Mouse (Mus musculus) CH12.LX (cell line): ENCODE measurements around the gene Foxf2. TPM values are rescaled to one million over a fixed set of nuclear protein-coding genes. Genes with fewer than 3 reads are reported as not detected.

Experiments used
- DNase-seq: peaks from one replicate; pipeline ENCODE4 v3.0.0-alpha.2; 2013; ENCODE audit errors: extremely low read depth
- H3K27ac ChIP-seq: 2 replicates; pipeline ENCODE4 v1.5.1; 2012; ENCODE audit warnings: low read depth, mild to moderate bottlenecking, control low read depth, moderate library complexity; ENCODE audit not compliant: insufficient read depth
- H3K27me3 ChIP-seq: replicated peaks from 2 replicates; pipeline ENCODE3; 2012; ENCODE audit warnings: inconsistent platforms
- H3K36me3 ChIP-seq, 2 experiments: replicated peaks in 1 of 2; 2 replicates each; pipeline versions ENCODE3 to v1.6.1; 2012; ENCODE audit warnings: inconsistent platforms in 1 of 2, low read length in 1 of 2, mild to moderate bottlenecking in 1 of 2, mixed read lengths in 1 of 2, moderate library complexity in 1 of 2; ENCODE audit not compliant: control insufficient read depth in 1 of 2, insufficient read depth in 1 of 2
- H3K4me1 ChIP-seq, 2 experiments: 2 replicates each; pipeline ENCODE4 v1.6.1; 2012; ENCODE audit warnings: inconsistent platforms in 1 of 2, moderate library complexity in 1 of 2; ENCODE audit not compliant: insufficient read depth in 2 of 2, control insufficient read depth in 1 of 2
- H3K4me2 ChIP-seq: 2 replicates; pipeline ENCODE4 v1.6.1; 2012; ENCODE audit warnings: low read depth, mild to moderate bottlenecking, control low read depth; ENCODE audit not compliant: poor library complexity, insufficient read depth, severe bottlenecking
- H3K4me3 ChIP-seq, 3 experiments: fragments of 150-350 bp in 1 of 3; sonication (generic) in 1 of 3; replicated peaks in 1 of 3; 2 replicates each; pipeline versions ENCODE3 to v1.5.1; 2011 to 2012; ENCODE audit warnings: low read depth in 2 of 3, low read length in 2 of 3, mild to moderate bottlenecking in 2 of 3, moderate library complexity in 2 of 3, control low read depth in 1 of 3, improper control_type of control experiment in 1 of 3, inconsistent platforms in 1 of 3, mixed read lengths in 1 of 3; ENCODE audit not compliant: poor library complexity in 1 of 3
- H3K79me2 ChIP-seq: replicated peaks from 2 replicates; pipeline ENCODE4 v1.6.1; 2012; ENCODE audit warnings: mild to moderate bottlenecking, moderate library complexity; ENCODE audit not compliant: control insufficient read depth, poor library complexity, insufficient read depth, severe bottlenecking; ENCODE audit errors: extremely low read depth
- H3K9ac ChIP-seq: 2 replicates; pipeline ENCODE4 v1.6.1; 2012; ENCODE audit warnings: low read depth, mild to moderate bottlenecking, control low read depth, moderate library complexity; ENCODE audit not compliant: insufficient read depth
- H3K9me3 ChIP-seq: replicated peaks from 2 replicates; pipeline ENCODE3; 2012; ENCODE audit warnings: low read length, inconsistent platforms, mixed read lengths
- BHLHE40 ChIP-seq: IDR thresholded peaks from 2 replicates; pipeline ENCODE4 v1.6.1; 2011; ENCODE audit warnings: mild to moderate bottlenecking, low read depth, low read length, improper control_type of control experiment
- CHD1 ChIP-seq: IDR thresholded peaks from 2 replicates; pipeline ENCODE4 v1.6.1; 2012; ENCODE audit warnings: low read depth, low read length, improper control_type of control experiment, inconsistent platforms
- E2F4 ChIP-seq: IDR thresholded peaks from 2 replicates; pipeline ENCODE4 v1.6.1; 2011; ENCODE audit warnings: low read depth, low read length, improper control_type of control experiment; ENCODE audit not compliant: insufficient replicate concordance
- EP300 ChIP-seq: IDR thresholded peaks from 2 replicates; pipeline ENCODE4 v1.6.1; 2011; ENCODE audit warnings: low read length, improper control_type of control experiment
- ETS1 ChIP-seq: conservative IDR thresholded peaks from 2 replicates; pipeline ENCODE4 v1.6.1; 2012; ENCODE audit warnings: low read depth, mild to moderate bottlenecking, inconsistent platforms, low read length, improper control_type of control experiment, moderate library complexity
- GABPA ChIP-seq: IDR thresholded peaks from 2 replicates; pipeline ENCODE4 v1.6.1; 2012; ENCODE audit warnings: low read depth, low read length, improper control_type of control experiment, inconsistent platforms; ENCODE audit not compliant: insufficient replicate concordance
- HCFC1 ChIP-seq: IDR thresholded peaks from 2 replicates; pipeline ENCODE4 v1.6.1; 2012; ENCODE audit warnings: low read depth, mild to moderate bottlenecking, inconsistent platforms, low read length, improper control_type of control experiment
- JUN ChIP-seq: IDR thresholded peaks from 2 replicates; pipeline ENCODE4 v1.6.1; 2011; ENCODE audit warnings: low read depth, mild to moderate bottlenecking, low read length, improper control_type of control experiment, moderate library complexity; ENCODE audit not compliant: insufficient read depth
- JUND ChIP-seq: conservative IDR thresholded peaks from 2 replicates; pipeline ENCODE4 v1.6.1; 2011; ENCODE audit warnings: low read depth, low read length, improper control_type of control experiment
- MAFK ChIP-seq: IDR thresholded peaks from 2 replicates; pipeline ENCODE4 v1.6.1; 2011; ENCODE audit warnings: low read length, improper control_type of control experiment; ENCODE audit not compliant: insufficient replicate concordance
- MAZ ChIP-seq: IDR thresholded peaks from 2 replicates; pipeline ENCODE4 v1.6.1; 2012; ENCODE audit warnings: low read depth, mild to moderate bottlenecking, inconsistent platforms, low read length, improper control_type of control experiment, moderate library complexity
- MXI1 ChIP-seq: IDR thresholded peaks from 2 replicates; pipeline ENCODE4 v1.6.1; 2011; ENCODE audit warnings: mild to moderate bottlenecking, low read depth, low read length, improper control_type of control experiment
- NELFE ChIP-seq: IDR thresholded peaks from 2 replicates; pipeline ENCODE4 v1.6.1; 2011; ENCODE audit warnings: low read depth, low read length, improper control_type of control experiment
- NRF1 ChIP-seq: IDR thresholded peaks from 2 replicates; pipeline ENCODE4 v1.6.1; 2014; ENCODE audit warnings: low read depth, mild to moderate bottlenecking, inconsistent platforms, low read length, improper control_type of control experiment, moderate library complexity
- POLR2AphosphoS2 ChIP-seq: IDR thresholded peaks from 2 replicates; pipeline ENCODE4 v1.6.1; 2011; ENCODE audit warnings: low read depth, low read length, improper control_type of control experiment
- SMC3 ChIP-seq: IDR thresholded peaks from 2 replicates; pipeline ENCODE4 v1.6.1; 2011; ENCODE audit warnings: low read depth, low read length, improper control_type of control experiment
- TCF12 ChIP-seq: IDR thresholded peaks from 2 replicates; pipeline ENCODE4 v1.6.1; 2014; ENCODE audit warnings: low read depth, mild to moderate bottlenecking, inconsistent platforms, low read length, improper control_type of control experiment
- UBTF ChIP-seq: IDR thresholded peaks from 2 replicates; pipeline ENCODE4 v1.6.1; 2012; ENCODE audit warnings: low read depth, mild to moderate bottlenecking, inconsistent platforms, low read length, improper control_type of control experiment, moderate library complexity
- ZC3H11A ChIP-seq: IDR thresholded peaks from 2 replicates; pipeline ENCODE4 v1.6.1; 2012; ENCODE audit warnings: low read depth, mild to moderate bottlenecking, inconsistent platforms, low read length, improper control_type of control experiment
- ZKSCAN1 ChIP-seq: IDR thresholded peaks from 2 replicates; pipeline ENCODE4 v1.6.1; 2012; ENCODE audit warnings: low read depth, inconsistent platforms, low read length, improper control_type of control experiment, borderline replicate concordance
- ZMIZ1 ChIP-seq: IDR thresholded peaks from 2 replicates; pipeline ENCODE4 v1.6.1; 2012; ENCODE audit warnings: low read depth, mild to moderate bottlenecking, inconsistent platforms, low read length, improper control_type of control experiment
- dilution Hi-C: fragments of 300-500 bp; cut with MboI; formaldehyde crosslinking; loops from 2 replicates; pipeline ENCODE4 v1.14.3; 2020; ENCODE audit warnings: low sequenced_read_pairs; ENCODE audit not compliant: extremely low pct_unique_long_range_greater_than_20kb, extremely low pct_ligation_motif_present
- in situ Hi-C: fragments of 300-500 bp; cut with MboI; formaldehyde crosslinking; loops from 3 replicates; pipeline ENCODE4 v1.14.3; 2019; ENCODE audit warnings: low sequenced_read_pairs, low pct_ligation_motif_present, low pct_unique_long_range_greater_than_20kb, mixed read lengths
- polyA plus RNA-seq: library from polyadenylated mRNA; unstranded; fragments of >175 nt; gene quantifications from 2 replicates; pipeline ENCODE4 v1.2.1, GENCODE M21; 2012; ENCODE audit warnings: low read depth; ENCODE audit not compliant: insufficient read length
- total RNA-seq, 2 experiments: library from RNA; depleted of rRNA; stranded (reverse); fragments of 300-350 nt in 1 of 2; fragments of >200 nt in 1 of 2; gene quantifications; 2 replicates each; pipeline ENCODE4 v1.2.3; 2012 to 2014

The Foxf2 gene
- total RNA-seq (2012; rRNA removed) (not detected in 2 replicates), total RNA-seq (2014; rRNA removed) (not detected in 2 replicates), polyA plus RNA-seq (not detected in 2 replicates)

- Histone ChIP-seq H3K9ac (no peak within 1 kb of the TSS), H3K27me3 (no peaks in the 10 kb centered on the region), H3K79me2 (no peaks in the 10 kb centered on the region), H3K4me2 (no peak within 1 kb of the TSS), H3K4me3 (no peak within 1 kb of the TSS), H3K9me3 (peaks cover 26% of the 10 kb centered on the region), H3K4me1 (peaks cover 0 to 7% of the 10 kb centered on the region in 2 experiments; a peak in 2 of 4 replicates), H3K27ac (no peak within 1 kb of the TSS), H3K36me3 (no peaks in the 10 kb centered on the region)
- DNase-seq = no peak
- TF ChIP-seq MAZ (no peak), MXI1 (no peak), ZC3H11A (no peak), UBTF (no peak), BHLHE40 (no peak), ZKSCAN1 (no peak)
- in situ Hi-C loops (loop anchor here (10.0 to 25.0 kb wide), 3 partner anchors 541 to 1063 kb away; no protein-coding TSS in a partner anchor), dilution Hi-C loops (no loop called here)
These were observed at the start of gene Foxf2 for GRCm38 (mm10) chr13:31625333-31626101. Foxf2 (plus strand) TSS chr13:31625816.

DNA sequence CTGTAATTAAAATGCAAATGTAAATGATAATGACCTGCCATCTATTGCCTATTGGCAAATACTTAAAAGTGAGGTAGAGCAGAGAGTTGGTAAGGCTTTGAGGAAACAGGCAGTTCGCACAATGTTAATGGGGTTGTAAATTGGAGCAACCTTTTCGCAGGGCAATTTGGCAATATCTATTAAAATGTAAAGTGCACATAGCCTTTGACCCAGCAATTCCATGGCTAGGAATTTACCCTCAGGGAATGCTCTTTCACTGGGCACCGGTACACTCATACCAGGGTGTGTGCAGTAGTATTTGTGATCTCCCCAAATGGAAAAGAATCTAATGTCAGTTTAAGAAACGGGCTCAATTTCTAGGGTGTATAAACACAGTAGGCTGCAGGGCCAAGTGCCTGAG lies 48.9 kb upstream of the Foxf2 start:
- in situ Hi-C loops = no loop called here
- dilution Hi-C loops = no loop called here

More for the DNA sequence above, 48.9 kb upstream of the Foxf2 start:
- no peaks in the 10 kb centered on the region for H3K79me2 ChIP-seq
- no peak overlapping the region for H3K4me2 ChIP-seq
- DNase-seq = no peak
- no peak overlapping the region for H3K4me3 ChIP-seq
- no peaks in the 10 kb centered on the region for H3K36me3 ChIP-seq
- H3K9me3 ChIP-seq = no peaks in the 10 kb centered on the region
- TF ChIP-seq JUN (no peak), ZMIZ1 (no peak), CHD1 (no peak), SMC3 (no peak), MAZ (no peak), EP300 (no peak), JUND (no peak), UBTF (no peak), POLR2AphosphoS2 (no peak), NELFE (no peak), TCF12 (no peak), E2F4 (no peak), ETS1 (no peak), HCFC1 (no peak), BHLHE40 (no peak), NRF1 (no peak), MAFK (no peak), GABPA (no peak)
- TF ChIP-seq, all 38 proteins: peak for 0
- Histone ChIP-seq H3K9ac (no peak overlapping the region), H3K27ac (no peak overlapping the region), H3K4me1 (no peaks in the 10 kb centered on the region), H3K27me3 (no peaks in the 10 kb centered on the region)
